Mouse (Mus musculus) heart, postnatal 0 days (tissue): ENCODE data around the gene Nes. TPM values are rescaled to one million over a fixed set of nuclear protein-coding genes. Genes with fewer than 3 reads are reported as not detected.

Source experiments
- ATAC-seq: fragments of 200-750 bp; cut with Nextera tagmentation; 2 replicates; pipeline ENCODE4 v1.8.0; 2017; ENCODE audit warnings: low read depth, moderate number of reproducible peaks, moderate library complexity; ENCODE audit not compliant: insufficient read depth
- DNase-seq: peaks from one replicate; pipeline ENCODE4 v3.0.0-alpha.2; 2016; ENCODE audit warnings: low spot score
- H3K27ac ChIP-seq: fragments of 300-500 bp; sonication (generic); 2 replicates; pipeline ENCODE4 v1.5.1; 2014; ENCODE audit warnings: low read depth, mild to moderate bottlenecking
- H3K27me3 ChIP-seq: fragments of 300-500 bp; sonication (generic); 2 replicates; pipeline ENCODE4 v1.6.1; 2014; ENCODE audit warnings: low read length, mixed read lengths; ENCODE audit not compliant: control insufficient read depth, insufficient read depth
- H3K36me3 ChIP-seq: fragments of 300-500 bp; sonication (generic); replicated peaks from 2 replicates; pipeline ENCODE4 v1.6.1; 2014; ENCODE audit warnings: low read length, mixed read lengths; ENCODE audit not compliant: control insufficient read depth, insufficient read depth
- H3K4me1 ChIP-seq: fragments of 300-500 bp; sonication (generic); 2 replicates; pipeline ENCODE4 v1.6.1; 2014; ENCODE audit warnings: antibody characterized with exemption; ENCODE audit not compliant: control insufficient read depth, insufficient read depth
- H3K4me2 ChIP-seq: fragments of 300-500 bp; sonication (generic); 2 replicates; pipeline ENCODE4 v1.6.1; 2014; ENCODE audit warnings: low read depth, mild to moderate bottlenecking, low read length, moderate library complexity
- H3K4me3 ChIP-seq: fragments of 300-500 bp; sonication (generic); 2 replicates; pipeline ENCODE4 v1.5.1; 2014; ENCODE audit warnings: low read depth, low read length
- H3K9ac ChIP-seq: fragments of 300-500 bp; sonication (generic); replicated peaks from 2 replicates; pipeline ENCODE4 v1.6.1; 2014; ENCODE audit warnings: low read depth, low read length, mixed read lengths
- H3K9me3 ChIP-seq: fragments of 300-500 bp; sonication (generic); replicated peaks from 2 replicates; pipeline ENCODE4 v1.6.1; 2016; ENCODE audit warnings: low read length; ENCODE audit not compliant: control insufficient read depth
- CTCF ChIP-seq: IDR thresholded peaks from 2 replicates; pipeline ENCODE4 v1.5.1; 2016; ENCODE audit warnings: antibody characterized with exemption, control low read depth, low read depth
- EP300 ChIP-seq: IDR thresholded peaks from 2 replicates; pipeline ENCODE4 v1.6.1; 2016; ENCODE audit warnings: antibody characterized with exemption, low read depth
- WGBS: fragments of 180-500 bp; shearing (Covaris S2); extraction: QIAGEN DNeasy Blood & Tissue Kit; methylation state at CpG from one replicate; pipeline ENCODE4 v1.1.7; 2014; 5-methylcytosine and 5-hydroxymethylcytosine counted together
- polyA plus RNA-seq: library from polyadenylated mRNA; unstranded; fragments of >200 nt; fragmentation: Nextera tagmentation; extraction: Ambion mirVana; gene quantifications from 2 replicates; pipeline ENCODE4 v1.2.1, GENCODE M21; 2015
- total RNA-seq: library from RNA; depleted of rRNA; stranded (reverse); fragments of >200 nt; gene quantifications from 2 replicates; pipeline ENCODE4 v1.2.3, GENCODE M21; 2014; ENCODE audit warnings: low replicate concordance

Gene Nes
- total and polyA plus RNA-seq, 2 experiments from 2014 or later: 9.9 to 35.7 TPM

DNA sequence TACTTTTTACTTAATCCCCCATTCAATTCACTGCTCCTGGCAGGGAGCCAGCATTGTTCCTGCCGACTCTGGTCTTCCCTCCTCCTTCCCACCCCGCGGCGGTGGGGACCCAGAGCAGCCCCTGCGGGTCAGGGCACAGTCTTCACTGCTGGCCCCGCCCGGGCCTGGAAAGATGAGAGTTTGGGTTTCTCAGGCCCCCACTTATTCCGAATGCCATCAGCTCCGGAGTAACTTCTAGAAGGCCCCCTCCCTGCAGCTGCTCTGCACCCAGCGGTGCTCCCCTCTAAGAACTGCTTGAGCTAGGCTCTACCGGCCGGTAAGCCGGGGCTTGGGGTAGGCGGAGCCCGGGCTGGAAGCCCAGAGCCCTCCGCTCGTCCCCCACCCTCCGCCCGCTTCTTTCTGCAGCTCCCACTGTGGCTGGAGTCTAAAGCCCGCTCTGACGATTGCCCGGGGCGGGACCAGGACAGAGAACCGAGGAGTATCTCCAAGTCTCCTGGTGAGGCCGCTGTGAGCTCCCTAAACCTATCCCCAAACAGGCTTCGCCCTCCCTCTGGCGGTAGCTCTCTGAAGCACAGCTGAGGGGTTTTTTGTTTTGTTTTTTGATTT lies 10.2 kb upstream of the Nes start:
- peak overlapping the region; percentile 78 for H3K9ac ChIP-seq
- H3K4me3 ChIP-seq: peak overlapping the region; percentile 60
- H3K4me2 ChIP-seq: peak overlapping the region; percentile 96
- peak overlapping the region; percentile 75 for H3K27ac ChIP-seq
- DNase-seq (peak; percentile 96), ATAC-seq (peak; percentile 98)
- H3K9me3 ChIP-seq: no peaks in the 10 kb centered on the region
- under 1% methylated on average over 27 of the region's 27 CpGs for WGBS
- no peaks in the 10 kb centered on the region for H3K4me1 ChIP-seq
- H3K36me3 ChIP-seq: no peaks in the 10 kb centered on the region
- TF ChIP-seq EP300 (no peak), CTCF (peak; percentile 97)
- 0 out of 2 replicates have a peak, but pooled peaks cover 3% of the 10 kb centered on the region for H3K27me3 ChIP-seq

DNA sequence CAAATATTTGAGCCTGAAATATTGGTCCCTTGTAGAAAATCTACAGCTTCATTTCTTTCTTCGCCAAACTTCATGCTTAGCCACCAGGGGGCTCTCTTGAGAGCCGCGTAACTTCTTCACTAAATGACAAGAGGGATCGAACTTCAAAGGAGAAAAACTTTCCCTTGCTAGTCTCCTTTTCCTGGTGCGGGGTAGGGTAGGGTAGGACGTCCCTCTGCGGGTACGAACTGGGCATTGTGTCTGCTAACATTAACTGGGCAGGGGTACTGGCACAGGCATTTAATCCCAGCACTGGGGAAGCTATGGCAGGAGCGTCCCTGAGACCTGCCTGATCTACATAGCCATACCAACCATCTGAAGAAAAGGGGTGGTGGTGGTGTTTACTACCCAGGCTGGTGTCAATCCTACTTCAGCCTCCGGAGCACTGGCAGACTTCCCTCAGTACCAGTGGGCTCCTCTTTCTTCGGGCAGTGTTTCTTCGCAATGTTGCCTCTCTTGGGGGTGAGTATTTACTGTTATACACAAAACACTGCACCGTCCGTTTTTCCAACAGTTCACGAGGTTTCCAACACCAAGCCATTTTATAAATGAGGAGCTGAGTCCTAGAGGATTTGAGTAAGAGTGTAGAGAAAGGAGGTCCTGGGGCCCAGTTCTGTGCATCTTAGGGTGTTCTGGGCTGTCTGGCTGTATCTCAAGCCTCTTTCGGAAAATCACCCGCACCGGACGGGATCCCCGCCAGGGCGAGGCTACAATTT lies 517 bp upstream of the Nes start:
- DNase-seq (peak; percentile 49), ATAC-seq (no peak)
- Histone ChIP-seq H3K4me1 (0 out of 2 replicates have a peak, but pooled peaks cover 11% of the 10 kb centered on the region), H3K36me3 (no peaks in the 10 kb centered on the region), H3K27ac (0 out of 2 replicates have a peak overlapping the region, but pooled peaks have one; percentile 4), H3K4me2 (peak overlapping the region; percentile 73), H3K4me3 (peak overlapping the region; percentile 59), H3K27me3 (peaks cover 32% of the 10 kb centered on the region), H3K9me3 (no peaks in the 10 kb centered on the region), H3K9ac (peak overlapping the region; percentile 66)
- 2% methylated on average over 21 of the region's 21 CpGs for WGBS
- TF ChIP-seq EP300 (no peak), CTCF (peak; percentile 75)

DNA sequence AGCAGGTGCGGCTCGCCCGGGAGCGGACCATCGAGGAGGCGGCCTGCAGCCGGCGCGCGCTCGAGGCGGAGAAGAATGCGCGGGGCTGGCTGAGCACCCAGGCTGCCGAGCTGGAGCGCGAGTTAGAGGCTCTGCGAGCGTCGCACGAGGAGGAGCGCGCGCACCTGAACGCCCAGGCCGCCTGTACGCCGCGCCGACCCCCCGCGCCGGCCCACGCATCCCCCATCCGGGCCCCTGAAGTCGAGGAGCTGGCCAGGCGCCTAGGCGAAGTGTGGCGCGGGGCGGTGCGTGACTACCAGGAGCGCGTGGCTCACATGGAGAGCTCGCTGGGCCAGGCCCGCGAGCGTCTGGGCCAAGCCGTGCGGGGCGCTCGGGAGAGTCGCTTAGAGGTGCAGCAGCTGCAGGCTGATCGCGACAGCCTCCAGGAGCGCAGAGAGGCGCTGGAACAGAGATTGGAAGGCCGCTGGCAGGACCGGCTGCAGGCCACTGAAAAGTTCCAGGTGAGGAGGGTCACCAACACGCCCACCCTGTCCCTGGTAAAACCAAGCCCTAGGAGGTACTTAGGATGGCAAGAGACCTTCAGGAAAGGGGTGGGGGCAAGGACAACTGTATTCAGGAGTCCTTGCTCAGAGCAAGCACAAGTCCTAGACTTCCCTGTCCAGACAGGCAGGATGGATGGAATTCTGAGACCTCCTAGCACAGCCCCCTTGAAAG lies 768 bp downstream of the Nes start:
- H3K27me3 ChIP-seq: peaks cover 32% of the 10 kb centered on the region
- H3K9me3 ChIP-seq: no peaks in the 10 kb centered on the region
- H3K27ac ChIP-seq: peak overlapping the region; percentile 44
- H3K4me2 ChIP-seq: peak overlapping the region; percentile 73
- H3K4me3 ChIP-seq: peak overlapping the region; percentile 59
- H3K36me3 ChIP-seq: no peaks in the 10 kb centered on the region
- no peak for DNase-seq
- 0 out of 2 replicates have a peak, but pooled peaks cover 11% of the 10 kb centered on the region for H3K4me1 ChIP-seq
- 0 out of 2 replicates have a peak, but pooled peaks have one; percentile 8 for ATAC-seq
- H3K9ac ChIP-seq: peak overlapping the region; percentile 66
- 2% methylated on average over 59 of the region's 60 CpGs for WGBS
- TF ChIP-seq CTCF: no peak
- TF ChIP-seq EP300: no peak

- no peaks in the 10 kb centered on the region for H3K9me3 ChIP-seq
- no peaks in the 10 kb centered on the region for H3K36me3 ChIP-seq
- ATAC-seq (no peak), DNase-seq (no peak)
- WGBS: 40% methylated on average over 8 of the region's 8 CpGs
- TF ChIP-seq CTCF (no peak), EP300 (no peak)
- peak overlapping the region; percentile 6; the same call in 1 of the 2 replicates for H3K27ac ChIP-seq
- peak overlapping the region; percentile 66 for H3K9ac ChIP-seq
- 0 out of 2 replicates have a peak, but pooled peaks cover 11% of the 10 kb centered on the region for H3K4me1 ChIP-seq
- H3K4me3 ChIP-seq: peak overlapping the region; percentile 59
- peak overlapping the region; percentile 73 for H3K4me2 ChIP-seq
- H3K27me3 ChIP-seq: peaks cover 32% of the 10 kb centered on the region
Observed at GRCm38 (mm10) chr3:87972203-87972664, 1.4 kb downstream of the Nes start.

GRCm38 (mm10) chr3:87972776-87973175 lies 1.9 kb downstream of the Nes start:
- Histone ChIP-seq H3K9ac (peak overlapping the region; percentile 66; the same call in 1 of the 2 replicates), H3K4me1 (0 out of 2 replicates have a peak, but pooled peaks cover 11% of the 10 kb centered on the region), H3K36me3 (no peaks in the 10 kb centered on the region), H3K9me3 (no peaks in the 10 kb centered on the region), H3K4me2 (peak overlapping the region; percentile 73), H3K4me3 (peak overlapping the region; percentile 59), H3K27ac (peak overlapping the region; percentile 6; the same call in 1 of the 2 replicates), H3K27me3 (peaks cover 32% of the 10 kb centered on the region)
- TF ChIP-seq CTCF (no peak), EP300 (no peak)
- no peak for ATAC-seq
- WGBS: 45% methylated on average over 5 of the region's 5 CpGs
- DNase-seq: no peak
